Mouse (Mus musculus): ENCODE data around the gene Galnt10. TPM values are rescaled to one million over a fixed set of nuclear protein-coding genes. Genes with fewer than 3 reads are reported as not detected.

The Galnt10 gene
- polyA plus RNA-seq, 1 experiment from 2014 or later: 7.1 TPM

- ATAC-seq (replicated peaks; ENCODE audit: insufficient number of reproducible peaks, low FRiP score, low TSS enrichment): no peak
- H3K27me3 ChIP-seq (ENCODE audit: control insufficient read depth, insufficient read depth, low read length): no peaks in the 10 kb centered on the region
- H3K27ac ChIP-seq (ENCODE audit: low read depth, low read length): no peak overlapping the region
- H3K36me3 ChIP-seq (ENCODE audit: control insufficient read depth, insufficient read depth, low read length): no peaks in the 10 kb centered on the region
- no peak overlapping the region for H3K4me3 ChIP-seq (ENCODE audit: low read depth, low read length)
- WGBS (ENCODE audit: insufficient replicate concordance): 87% methylated on average over 5 of the region's 5 CpGs
- no peak overlapping the region for H3K9ac ChIP-seq (ENCODE audit: low read depth, low read length)
- no peak overlapping the region for H3K4me2 ChIP-seq
- peaks cover 31% of the 10 kb centered on the region for H3K4me1 ChIP-seq (ENCODE audit: control insufficient read depth, insufficient read depth, low read length)
- H3K9me3 ChIP-seq (replicated peaks; ENCODE audit: control insufficient read depth, low read length): no peaks in the 10 kb centered on the region
Measured at GRCm38 (mm10) chr11:57690836-57691235, 45.6 kb downstream of the Galnt10 start.

- no peaks in the 10 kb centered on the region for H3K9me3 ChIP-seq (replicated peaks; ENCODE audit: control insufficient read depth, low read length)
- H3K4me2 ChIP-seq: no peak overlapping the region
- no peak overlapping the region for H3K9ac ChIP-seq (ENCODE audit: low read depth, low read length)
- no peaks in the 10 kb centered on the region for H3K36me3 ChIP-seq (ENCODE audit: control insufficient read depth, insufficient read depth, low read length)
- no peaks in the 10 kb centered on the region for H3K27me3 ChIP-seq (ENCODE audit: control insufficient read depth, insufficient read depth, low read length)
- peaks cover 33% of the 10 kb centered on the region for H3K4me1 ChIP-seq (ENCODE audit: control insufficient read depth, insufficient read depth, low read length)
- 60% methylated on average over 6 of the region's 6 CpGs for WGBS (ENCODE audit: insufficient replicate concordance)
- H3K4me3 ChIP-seq (ENCODE audit: low read depth, low read length): no peak overlapping the region
- H3K27ac ChIP-seq (ENCODE audit: low read depth, low read length): no peak overlapping the region
- ATAC-seq (replicated peaks; ENCODE audit: insufficient number of reproducible peaks, low FRiP score, low TSS enrichment): no peak
Measured at GRCm38 (mm10) chr11:57691939-57692338, 46.7 kb downstream of the Galnt10 start.

GRCm38 (mm10) chr11:57692726-57693125 is 47.5 kb downstream of the Galnt10 start:
- H3K36me3 ChIP-seq (ENCODE audit: control insufficient read depth, insufficient read depth, low read length): no peaks in the 10 kb centered on the region
- no peak for ATAC-seq (replicated peaks; ENCODE audit: insufficient number of reproducible peaks, low FRiP score, low TSS enrichment)
- H3K4me3 ChIP-seq (ENCODE audit: low read depth, low read length): no peak overlapping the region
- no peak overlapping the region for H3K4me2 ChIP-seq
- H3K27ac ChIP-seq (ENCODE audit: low read depth, low read length): no peak overlapping the region
- no peak overlapping the region for H3K9ac ChIP-seq (ENCODE audit: low read depth, low read length)
- WGBS (ENCODE audit: insufficient replicate concordance): 77% methylated on average over 7 of the region's 7 CpGs
- H3K27me3 ChIP-seq (ENCODE audit: control insufficient read depth, insufficient read depth, low read length): no peaks in the 10 kb centered on the region
- no peaks in the 10 kb centered on the region for H3K9me3 ChIP-seq (replicated peaks; ENCODE audit: control insufficient read depth, low read length)
- H3K4me1 ChIP-seq (ENCODE audit: control insufficient read depth, insufficient read depth, low read length): peaks cover 32% of the 10 kb centered on the region

- Histone ChIP-seq H3K4me3 (ENCODE audit: low read depth, low read length) (no peak overlapping the region), H3K27me3 (ENCODE audit: control insufficient read depth, insufficient read depth, low read length) (no peaks in the 10 kb centered on the region), H3K4me1 (ENCODE audit: control insufficient read depth, insufficient read depth, low read length) (peaks cover 16% of the 10 kb centered on the region; the same call in 1 of the 2 replicates), H3K9ac (ENCODE audit: low read depth, low read length) (no peak overlapping the region), H3K36me3 (ENCODE audit: control insufficient read depth, insufficient read depth, low read length) (no peaks in the 10 kb centered on the region), H3K27ac (ENCODE audit: low read depth, low read length) (no peak overlapping the region), H3K9me3 (replicated peaks; ENCODE audit: control insufficient read depth, low read length) (no peaks in the 10 kb centered on the region), H3K4me2 (no peak overlapping the region)
- no peak for ATAC-seq (replicated peaks; ENCODE audit: insufficient number of reproducible peaks, low FRiP score, low TSS enrichment)
- WGBS (ENCODE audit: insufficient replicate concordance): 90% methylated on average over 6 of the region's 6 CpGs
Measured at GRCm38 (mm10) chr11:57694486-57694885, 49.2 kb downstream of the Galnt10 start.

GRCm38 (mm10) chr11:57696207-57696676 is 51.0 kb downstream of the Galnt10 start:
- Histone ChIP-seq H3K36me3 (ENCODE audit: control insufficient read depth, insufficient read depth, low read length) (no peaks in the 10 kb centered on the region), H3K27ac (ENCODE audit: low read depth, low read length) (no peak overlapping the region), H3K9me3 (replicated peaks; ENCODE audit: control insufficient read depth, low read length) (no peaks in the 10 kb centered on the region), H3K27me3 (ENCODE audit: control insufficient read depth, insufficient read depth, low read length) (no peaks in the 10 kb centered on the region), H3K4me3 (ENCODE audit: low read depth, low read length) (no peak overlapping the region), H3K4me1 (ENCODE audit: control insufficient read depth, insufficient read depth, low read length) (peaks cover 16% of the 10 kb centered on the region; the same call in 1 of the 2 replicates), H3K9ac (ENCODE audit: low read depth, low read length) (no peak overlapping the region), H3K4me2 (no peak overlapping the region)
- 53% methylated on average over 17 of the region's 17 CpGs for WGBS (ENCODE audit: insufficient replicate concordance)
- ATAC-seq (replicated peaks; ENCODE audit: insufficient number of reproducible peaks, low FRiP score, low TSS enrichment): no peak

GRCm38 (mm10) chr11:57696807-57697251 is 51.6 kb downstream of the Galnt10 start:
- no peak overlapping the region for H3K9ac ChIP-seq (ENCODE audit: low read depth, low read length)
- no peak overlapping the region for H3K27ac ChIP-seq (ENCODE audit: low read depth, low read length)
- H3K36me3 ChIP-seq (ENCODE audit: control insufficient read depth, insufficient read depth, low read length): no peaks in the 10 kb centered on the region
- H3K9me3 ChIP-seq (replicated peaks; ENCODE audit: control insufficient read depth, low read length): no peaks in the 10 kb centered on the region
- peaks cover 19% of the 10 kb centered on the region for H3K4me1 ChIP-seq (ENCODE audit: control insufficient read depth, insufficient read depth, low read length)
- H3K27me3 ChIP-seq (ENCODE audit: control insufficient read depth, insufficient read depth, low read length): no peaks in the 10 kb centered on the region
- WGBS (ENCODE audit: insufficient replicate concordance): 72% methylated on average over 5 of the region's 5 CpGs
- H3K4me3 ChIP-seq (ENCODE audit: low read depth, low read length): no peak overlapping the region
- no peak for ATAC-seq (replicated peaks; ENCODE audit: insufficient number of reproducible peaks, low FRiP score, low TSS enrichment)
- H3K4me2 ChIP-seq: no peak overlapping the region

GRCm38 (mm10) chr11:57700114-57700513 is 54.9 kb downstream of the Galnt10 start:
- Histone ChIP-seq H3K9ac (ENCODE audit: low read depth, low read length) (no peak overlapping the region), H3K27me3 (ENCODE audit: control insufficient read depth, insufficient read depth, low read length) (no peaks in the 10 kb centered on the region), H3K36me3 (ENCODE audit: control insufficient read depth, insufficient read depth, low read length) (no peaks in the 10 kb centered on the region), H3K4me1 (ENCODE audit: control insufficient read depth, insufficient read depth, low read length) (peaks cover 18% of the 10 kb centered on the region), H3K9me3 (replicated peaks; ENCODE audit: control insufficient read depth, low read length) (no peaks in the 10 kb centered on the region), H3K4me2 (no peak overlapping the region), H3K4me3 (ENCODE audit: low read depth, low read length) (no peak overlapping the region), H3K27ac (ENCODE audit: low read depth, low read length) (no peak overlapping the region)
- WGBS (ENCODE audit: insufficient replicate concordance): 88% methylated on average over 7 of the region's 7 CpGs
- no peak for ATAC-seq (replicated peaks; ENCODE audit: insufficient number of reproducible peaks, low FRiP score, low TSS enrichment)

- H3K27me3 ChIP-seq (ENCODE audit: control insufficient read depth, insufficient read depth, low read length): no peaks in the 10 kb centered on the region
- peaks cover 2% of the 10 kb centered on the region; the same call in 1 of the 2 replicates for H3K9me3 ChIP-seq (replicated peaks; ENCODE audit: control insufficient read depth, low read length)
- H3K27ac ChIP-seq (ENCODE audit: low read depth, low read length): no peak overlapping the region
- H3K36me3 ChIP-seq (ENCODE audit: control insufficient read depth, insufficient read depth, low read length): no peaks in the 10 kb centered on the region
- no peak overlapping the region for H3K4me3 ChIP-seq (ENCODE audit: low read depth, low read length)
- H3K4me1 ChIP-seq (ENCODE audit: control insufficient read depth, insufficient read depth, low read length): peaks cover 14% of the 10 kb centered on the region
- 68% methylated on average over 11 of the region's 11 CpGs for WGBS (ENCODE audit: insufficient replicate concordance)
- no peak overlapping the region for H3K9ac ChIP-seq (ENCODE audit: low read depth, low read length)
- no peak overlapping the region for H3K4me2 ChIP-seq
- ATAC-seq (replicated peaks; ENCODE audit: insufficient number of reproducible peaks, low FRiP score, low TSS enrichment): no peak
Measured at GRCm38 (mm10) chr11:57701193-57701925, 56.1 kb downstream of the Galnt10 start.

GRCm38 (mm10) chr11:57701956-57702355 is 56.7 kb downstream of the Galnt10 start:
- H3K27me3 ChIP-seq (ENCODE audit: control insufficient read depth, insufficient read depth, low read length): no peaks in the 10 kb centered on the region
- no peaks in the 10 kb centered on the region for H3K36me3 ChIP-seq (ENCODE audit: control insufficient read depth, insufficient read depth, low read length)
- no peak overlapping the region for H3K9ac ChIP-seq (ENCODE audit: low read depth, low read length)
- H3K27ac ChIP-seq (ENCODE audit: low read depth, low read length): no peak overlapping the region
- H3K9me3 ChIP-seq (replicated peaks; ENCODE audit: control insufficient read depth, low read length): peaks cover 2% of the 10 kb centered on the region
- WGBS (ENCODE audit: insufficient replicate concordance): 56% methylated on average over 5 of the region's 5 CpGs
- peaks cover 10% of the 10 kb centered on the region for H3K4me1 ChIP-seq (ENCODE audit: control insufficient read depth, insufficient read depth, low read length)
- H3K4me2 ChIP-seq: no peak overlapping the region
- no peak for ATAC-seq (replicated peaks; ENCODE audit: insufficient number of reproducible peaks, low FRiP score, low TSS enrichment)
- H3K4me3 ChIP-seq (ENCODE audit: low read depth, low read length): no peak overlapping the region
